Mouse (Mus musculus) CH12.LX (cell line): Measurements from ENCODE around the gene Plppr3. TPM values are rescaled to one million over a fixed set of nuclear protein-coding genes. Genes with fewer than 3 reads are reported as not detected.

Source experiments
- DNase-seq: peaks from one replicate; pipeline ENCODE4 v3.0.0-alpha.2; 2013; ENCODE audit errors: extremely low read depth
- H3K27ac ChIP-seq: 2 replicates; pipeline ENCODE4 v1.5.1; 2012; ENCODE audit warnings: low read depth, mild to moderate bottlenecking, control low read depth, moderate library complexity; ENCODE audit not compliant: insufficient read depth
- H3K27me3 ChIP-seq: replicated peaks from 2 replicates; pipeline ENCODE3; 2012; ENCODE audit warnings: inconsistent platforms
- H3K36me3 ChIP-seq, 2 experiments: replicated peaks in 1 of 2; 2 replicates each; pipeline versions ENCODE3 to v1.6.1; 2012; ENCODE audit warnings: inconsistent platforms in 1 of 2, low read length in 1 of 2, mild to moderate bottlenecking in 1 of 2, mixed read lengths in 1 of 2, moderate library complexity in 1 of 2; ENCODE audit not compliant: control insufficient read depth in 1 of 2, insufficient read depth in 1 of 2
- H3K4me1 ChIP-seq, 2 experiments: 2 replicates each; pipeline ENCODE4 v1.6.1; 2012; ENCODE audit warnings: inconsistent platforms in 1 of 2, moderate library complexity in 1 of 2; ENCODE audit not compliant: insufficient read depth in 2 of 2, control insufficient read depth in 1 of 2
- H3K4me2 ChIP-seq: 2 replicates; pipeline ENCODE4 v1.6.1; 2012; ENCODE audit warnings: low read depth, mild to moderate bottlenecking, control low read depth; ENCODE audit not compliant: poor library complexity, insufficient read depth, severe bottlenecking
- H3K4me3 ChIP-seq, 3 experiments: fragments of 150-350 bp in 1 of 3; sonication (generic) in 1 of 3; replicated peaks in 1 of 3; 2 replicates each; pipeline versions ENCODE3 to v1.5.1; 2011 to 2012; ENCODE audit warnings: low read depth in 2 of 3, low read length in 2 of 3, mild to moderate bottlenecking in 2 of 3, moderate library complexity in 2 of 3, control low read depth in 1 of 3, improper control_type of control experiment in 1 of 3, inconsistent platforms in 1 of 3, mixed read lengths in 1 of 3; ENCODE audit not compliant: poor library complexity in 1 of 3
- H3K79me2 ChIP-seq: replicated peaks from 2 replicates; pipeline ENCODE4 v1.6.1; 2012; ENCODE audit warnings: mild to moderate bottlenecking, moderate library complexity; ENCODE audit not compliant: control insufficient read depth, poor library complexity, insufficient read depth, severe bottlenecking; ENCODE audit errors: extremely low read depth
- H3K9ac ChIP-seq: 2 replicates; pipeline ENCODE4 v1.6.1; 2012; ENCODE audit warnings: low read depth, mild to moderate bottlenecking, control low read depth, moderate library complexity; ENCODE audit not compliant: insufficient read depth
- H3K9me3 ChIP-seq: replicated peaks from 2 replicates; pipeline ENCODE3; 2012; ENCODE audit warnings: low read length, inconsistent platforms, mixed read lengths
- BHLHE40 ChIP-seq: IDR thresholded peaks from 2 replicates; pipeline ENCODE4 v1.6.1; 2011; ENCODE audit warnings: mild to moderate bottlenecking, low read depth, low read length, improper control_type of control experiment
- ELF1 ChIP-seq: IDR thresholded peaks from 2 replicates; pipeline ENCODE4 v1.6.1; 2014; ENCODE audit warnings: low read depth, mild to moderate bottlenecking, inconsistent platforms, low read length, improper control_type of control experiment
- GABPA ChIP-seq: IDR thresholded peaks from 2 replicates; pipeline ENCODE4 v1.6.1; 2012; ENCODE audit warnings: low read depth, low read length, improper control_type of control experiment, inconsistent platforms; ENCODE audit not compliant: insufficient replicate concordance
- HCFC1 ChIP-seq: IDR thresholded peaks from 2 replicates; pipeline ENCODE4 v1.6.1; 2012; ENCODE audit warnings: low read depth, mild to moderate bottlenecking, inconsistent platforms, low read length, improper control_type of control experiment
- IRF4 ChIP-seq: IDR thresholded peaks from 2 replicates; pipeline ENCODE4 v1.6.1; 2014; ENCODE audit warnings: low read depth, mild to moderate bottlenecking, inconsistent platforms, low read length, improper control_type of control experiment
- JUN ChIP-seq: IDR thresholded peaks from 2 replicates; pipeline ENCODE4 v1.6.1; 2011; ENCODE audit warnings: low read depth, mild to moderate bottlenecking, low read length, improper control_type of control experiment, moderate library complexity; ENCODE audit not compliant: insufficient read depth
- JUND ChIP-seq: conservative IDR thresholded peaks from 2 replicates; pipeline ENCODE4 v1.6.1; 2011; ENCODE audit warnings: low read depth, low read length, improper control_type of control experiment
- KAT2A ChIP-seq: IDR thresholded peaks from 2 replicates; pipeline ENCODE4 v1.6.1; 2012; ENCODE audit warnings: low read length, improper control_type of control experiment, inconsistent platforms; ENCODE audit not compliant: insufficient replicate concordance
- MAX ChIP-seq: IDR thresholded peaks from 2 replicates; pipeline ENCODE4 v1.6.1; 2011; ENCODE audit warnings: low read length, improper control_type of control experiment
- MEF2A ChIP-seq: IDR thresholded peaks from 2 replicates; pipeline ENCODE4 v1.6.1; 2014; ENCODE audit warnings: low read depth, mild to moderate bottlenecking, inconsistent platforms, low read length, improper control_type of control experiment, borderline replicate concordance
- NELFE ChIP-seq: IDR thresholded peaks from 2 replicates; pipeline ENCODE4 v1.6.1; 2011; ENCODE audit warnings: low read depth, low read length, improper control_type of control experiment
- NRF1 ChIP-seq: IDR thresholded peaks from 2 replicates; pipeline ENCODE4 v1.6.1; 2014; ENCODE audit warnings: low read depth, mild to moderate bottlenecking, inconsistent platforms, low read length, improper control_type of control experiment, moderate library complexity
- PAX5 ChIP-seq: IDR thresholded peaks from 2 replicates; pipeline ENCODE4 v1.6.1; 2012; ENCODE audit warnings: low read length, inconsistent platforms, mixed read lengths
- POLR2AphosphoS2 ChIP-seq: IDR thresholded peaks from 2 replicates; pipeline ENCODE4 v1.6.1; 2011; ENCODE audit warnings: low read depth, low read length, improper control_type of control experiment
- TCF12 ChIP-seq: IDR thresholded peaks from 2 replicates; pipeline ENCODE4 v1.6.1; 2014; ENCODE audit warnings: low read depth, mild to moderate bottlenecking, inconsistent platforms, low read length, improper control_type of control experiment
- UBTF ChIP-seq: IDR thresholded peaks from 2 replicates; pipeline ENCODE4 v1.6.1; 2012; ENCODE audit warnings: low read depth, mild to moderate bottlenecking, inconsistent platforms, low read length, improper control_type of control experiment, moderate library complexity
- USF1 ChIP-seq: IDR thresholded peaks from 2 replicates; pipeline ENCODE4 v1.6.1; 2014; ENCODE audit warnings: low read depth, mild to moderate bottlenecking, inconsistent platforms, low read length, improper control_type of control experiment
- USF2 ChIP-seq: conservative IDR thresholded peaks from 2 replicates; pipeline ENCODE4 v1.6.1; 2011; ENCODE audit warnings: low read depth, low read length, improper control_type of control experiment
- ZC3H11A ChIP-seq: IDR thresholded peaks from 2 replicates; pipeline ENCODE4 v1.6.1; 2012; ENCODE audit warnings: low read depth, mild to moderate bottlenecking, inconsistent platforms, low read length, improper control_type of control experiment
- dilution Hi-C: fragments of 300-500 bp; cut with MboI; formaldehyde crosslinking; loops from 2 replicates; pipeline ENCODE4 v1.14.3; 2020; ENCODE audit warnings: low sequenced_read_pairs; ENCODE audit not compliant: extremely low pct_unique_long_range_greater_than_20kb, extremely low pct_ligation_motif_present
- in situ Hi-C: fragments of 300-500 bp; cut with MboI; formaldehyde crosslinking; loops from 3 replicates; pipeline ENCODE4 v1.14.3; 2019; ENCODE audit warnings: low sequenced_read_pairs, low pct_ligation_motif_present, low pct_unique_long_range_greater_than_20kb, mixed read lengths
- polyA plus RNA-seq: library from polyadenylated mRNA; unstranded; fragments of >175 nt; gene quantifications from 2 replicates; pipeline ENCODE4 v1.2.1, GENCODE M21; 2012; ENCODE audit warnings: low read depth; ENCODE audit not compliant: insufficient read length
- total RNA-seq, 2 experiments: library from RNA; depleted of rRNA; stranded (reverse); fragments of 300-350 nt in 1 of 2; fragments of >200 nt in 1 of 2; gene quantifications; 2 replicates each; pipeline ENCODE4 v1.2.3; 2012 to 2014

Plppr3 gene
- total and polyA plus RNA-seq, 3 experiments: 0.47 to 3.4 TPM; not detected in 1

GRCm38 (mm10) chr10:79824413-79824812 lies 50.0 kb downstream of the Plppr3 start:
- DNase-seq: no peak
- H3K4me1 ChIP-seq: peaks cover 2 to 5% of the 10 kb centered on the region in 2 experiments; a peak in 2 of 4 replicates
- H3K27me3 ChIP-seq: peaks cover 82% of the 10 kb centered on the region
- no peaks in the 10 kb centered on the region for H3K79me2 ChIP-seq
- TF ChIP-seq TCF12: no peak
- TF ChIP-seq GABPA: no peak
- no peak for TF ChIP-seq USF2
- no peak for TF ChIP-seq POLR2AphosphoS2
- TF ChIP-seq IRF4: no peak
- TF ChIP-seq MEF2A: no peak
- TF ChIP-seq KAT2A: no peak
- no peak for TF ChIP-seq USF1
- no peak for TF ChIP-seq NRF1
- TF ChIP-seq JUND: no peak
- no peak for TF ChIP-seq BHLHE40
- TF ChIP-seq PAX5: no peak
- no peak for TF ChIP-seq MAX
- TF ChIP-seq UBTF: no peak
- no peak for TF ChIP-seq ZC3H11A
- no peak for TF ChIP-seq HCFC1
- TF ChIP-seq NELFE: no peak
- TF ChIP-seq ELF1: no peak
- TF ChIP-seq, all 38 proteins: peak for 0
- Histone ChIP-seq H3K9me3 (peaks cover 3% of the 10 kb centered on the region), H3K4me3 (no peak overlapping the region), H3K27ac (no peak overlapping the region), H3K36me3 (no peaks in the 10 kb centered on the region), H3K4me2 (peak overlapping the region; percentile 41; the same call in 1 of the 2 replicates), H3K9ac (no peak overlapping the region)
- in situ Hi-C loops: no loop called here
- dilution Hi-C loops: no loop called here

- H3K4me3 ChIP-seq: no peak overlapping the region
- H3K27ac ChIP-seq: no peak overlapping the region
- no peaks in the 10 kb centered on the region for H3K79me2 ChIP-seq
- no peak overlapping the region for H3K4me2 ChIP-seq
- no peaks in the 10 kb centered on the region for H3K36me3 ChIP-seq
- H3K27me3 ChIP-seq: peaks cover 83% of the 10 kb centered on the region
- dilution Hi-C loops: no loop called here
- H3K9ac ChIP-seq: no peak overlapping the region
- no peak for DNase-seq
- in situ Hi-C loops: no loop called here
- TF ChIP-seq TCF12 (no peak), PAX5 (no peak), HCFC1 (no peak), JUN (no peak)
- H3K9me3 ChIP-seq: peaks cover 3% of the 10 kb centered on the region
- peaks cover 2 to 5% of the 10 kb centered on the region in 2 experiments; a peak in 2 of 4 replicates for H3K4me1 ChIP-seq
Measured at GRCm38 (mm10) chr10:79823011-79823410, 51.4 kb downstream of the Plppr3 start.
